Mouse (Mus musculus): Measurements from ENCODE around the gene Lgmn. TPM values are rescaled to one million over a fixed set of nuclear protein-coding genes. Genes with fewer than 3 reads are reported as not detected.

Gene Lgmn
- polyA plus RNA-seq, 1 experiment from 2014 or later = 77.1 TPM

GRCm38 (mm10) chr12:102391982-102392381 is 47.6 kb downstream of the Lgmn start:
- ATAC-seq (ENCODE audit: low FRiP score, low TSS enrichment) = 0 out of 2 replicates have a peak, but pooled peaks have one; percentile 17
- WGBS = 70% methylated on average over 4 of the region's 4 CpGs
- no peak overlapping the region for H3K4me3 ChIP-seq (ENCODE audit: low read depth, low read length)

DNA sequence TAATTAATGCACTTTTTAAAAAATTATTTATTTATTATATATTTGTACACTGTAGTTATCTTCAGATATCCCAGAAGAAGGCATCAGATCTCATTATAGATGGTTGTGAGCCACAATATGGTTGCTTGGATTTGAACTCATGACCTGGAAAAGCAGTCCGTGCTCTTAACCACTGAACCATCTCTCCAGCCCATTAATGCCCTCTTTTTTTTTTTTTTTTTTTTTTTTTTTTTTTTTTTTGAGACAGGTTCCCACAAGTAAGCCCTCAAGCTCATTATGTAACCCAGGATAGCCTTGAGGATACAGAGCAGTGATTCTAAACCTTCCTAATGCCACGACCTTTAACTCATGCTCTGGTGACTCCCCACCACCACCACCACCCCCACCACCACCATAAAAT is 48.5 kb downstream of the Lgmn start:
- Histone ChIP-seq H3K9ac (ENCODE audit: low read length) (no peak overlapping the region), H3K36me3 (ENCODE audit: control insufficient read depth, insufficient read depth, low read length) (peaks cover 2% of the 10 kb centered on the region; the same call in 1 of the 2 replicates), H3K4me1 (replicated peaks; ENCODE audit: control insufficient read depth, insufficient read depth) (no peaks in the 10 kb centered on the region), H3K4me3 (ENCODE audit: low read depth, low read length) (no peak overlapping the region), H3K27me3 (ENCODE audit: control insufficient read depth, insufficient read depth, low read length) (no peaks in the 10 kb centered on the region), H3K4me2 (replicated peaks; ENCODE audit: low read depth) (no peak overlapping the region), H3K27ac (replicated peaks) (no peak overlapping the region), H3K9me3 (ENCODE audit: control insufficient read depth, low read length) (no peaks in the 10 kb centered on the region)
- WGBS = 84% methylated on average over 2 of the region's 2 CpGs
- ATAC-seq (ENCODE audit: low FRiP score, low TSS enrichment) = no peak
- DNase-seq (ENCODE audit: low spot score) = no peak
- TF ChIP-seq CTCF (IDR thresholded peaks at IDR 0.05; ENCODE audit: low read depth) = no peak
- no peak for TF ChIP-seq EP300 (optimal IDR thresholded peaks at IDR 0.05)

More at GRCm38 (mm10) chr12:102391982-102392381, 47.6 kb downstream of the Lgmn start:
- Histone ChIP-seq H3K9me3 (ENCODE audit: control insufficient read depth, low read length) (no peaks in the 10 kb centered on the region), H3K36me3 (ENCODE audit: control insufficient read depth, insufficient read depth, low read length) (peaks cover 2% of the 10 kb centered on the region; the same call in 1 of the 2 replicates), H3K9ac (ENCODE audit: low read length) (no peak overlapping the region), H3K27me3 (ENCODE audit: control insufficient read depth, insufficient read depth, low read length) (no peaks in the 10 kb centered on the region), H3K4me1 (replicated peaks; ENCODE audit: control insufficient read depth, insufficient read depth) (no peaks in the 10 kb centered on the region), H3K4me2 (replicated peaks; ENCODE audit: low read depth) (no peak overlapping the region), H3K27ac (replicated peaks) (no peak overlapping the region)
- DNase-seq (ENCODE audit: low spot score) = peak; percentile 52
- TF ChIP-seq EP300 (optimal IDR thresholded peaks at IDR 0.05) (no peak), CTCF (IDR thresholded peaks at IDR 0.05; ENCODE audit: low read depth) (peak; percentile 78)

GRCm38 (mm10) chr12:102390042-102390441 is 49.6 kb downstream of the Lgmn start:
- TF ChIP-seq EP300 (optimal IDR thresholded peaks at IDR 0.05) (no peak), CTCF (IDR thresholded peaks at IDR 0.05; ENCODE audit: low read depth) (no peak)
- Histone ChIP-seq H3K36me3 (ENCODE audit: control insufficient read depth, insufficient read depth, low read length) (peaks cover 2% of the 10 kb centered on the region; the same call in 1 of the 2 replicates), H3K9ac (ENCODE audit: low read length) (no peak overlapping the region)

GRCm38 (mm10) chr12:102387219-102387917 is 52.2 kb downstream of the Lgmn start:
- WGBS = 59% methylated on average over 16 of the region's 16 CpGs
- Histone ChIP-seq H3K27me3 (ENCODE audit: control insufficient read depth, insufficient read depth, low read length) (no peaks in the 10 kb centered on the region), H3K27ac (replicated peaks) (no peak overlapping the region), H3K9me3 (ENCODE audit: control insufficient read depth, low read length) (no peaks in the 10 kb centered on the region), H3K36me3 (ENCODE audit: control insufficient read depth, insufficient read depth, low read length) (peaks cover 2% of the 10 kb centered on the region; the same call in 1 of the 2 replicates), H3K9ac (ENCODE audit: low read length) (no peak overlapping the region), H3K4me1 (replicated peaks; ENCODE audit: control insufficient read depth, insufficient read depth) (no peaks in the 10 kb centered on the region), H3K4me3 (ENCODE audit: low read depth, low read length) (no peak overlapping the region), H3K4me2 (replicated peaks; ENCODE audit: low read depth) (no peak overlapping the region)
- DNase-seq (ENCODE audit: low spot score) = peak; percentile 84
- ATAC-seq (ENCODE audit: low FRiP score, low TSS enrichment) = peak; percentile 63; the same call in 1 of the 2 replicates
- TF ChIP-seq CTCF (IDR thresholded peaks at IDR 0.05; ENCODE audit: low read depth) (peak; percentile 97), EP300 (optimal IDR thresholded peaks at IDR 0.05) (no peak)

More at GRCm38 (mm10) chr12:102390042-102390441, 49.6 kb downstream of the Lgmn start:
- Histone ChIP-seq H3K4me2 (replicated peaks; ENCODE audit: low read depth) (no peak overlapping the region), H3K27me3 (ENCODE audit: control insufficient read depth, insufficient read depth, low read length) (no peaks in the 10 kb centered on the region), H3K9me3 (ENCODE audit: control insufficient read depth, low read length) (no peaks in the 10 kb centered on the region), H3K4me3 (ENCODE audit: low read depth, low read length) (no peak overlapping the region), H3K4me1 (replicated peaks; ENCODE audit: control insufficient read depth, insufficient read depth) (no peaks in the 10 kb centered on the region), H3K27ac (replicated peaks) (no peak overlapping the region)
- no peak for DNase-seq (ENCODE audit: low spot score)
- ATAC-seq (ENCODE audit: low FRiP score, low TSS enrichment) = no peak
- WGBS = 43% methylated on average over 8 of the region's 8 CpGs

- Histone ChIP-seq H3K27ac (replicated peaks) (no peak overlapping the region), H3K4me3 (ENCODE audit: low read depth, low read length) (no peak overlapping the region), H3K4me1 (replicated peaks; ENCODE audit: control insufficient read depth, insufficient read depth) (no peaks in the 10 kb centered on the region), H3K36me3 (ENCODE audit: control insufficient read depth, insufficient read depth, low read length) (no peaks in the 10 kb centered on the region), H3K4me2 (replicated peaks; ENCODE audit: low read depth) (no peak overlapping the region), H3K27me3 (ENCODE audit: control insufficient read depth, insufficient read depth, low read length) (no peaks in the 10 kb centered on the region), H3K9ac (ENCODE audit: low read length) (no peak overlapping the region), H3K9me3 (ENCODE audit: control insufficient read depth, low read length) (no peaks in the 10 kb centered on the region)
- DNase-seq (ENCODE audit: low spot score) (peak; percentile 45), ATAC-seq (ENCODE audit: low FRiP score, low TSS enrichment) (peak; percentile 54; the same call in 1 of the 2 replicates)
- WGBS = 14% methylated on average over 3 of the region's 3 CpGs
- TF ChIP-seq CTCF (IDR thresholded peaks at IDR 0.05; ENCODE audit: low read depth) (peak; percentile 95), EP300 (optimal IDR thresholded peaks at IDR 0.05) (no peak)
These were observed 54.8 kb downstream of the Lgmn start for GRCm38 (mm10) chr12:102384819-102385218.

DNA sequence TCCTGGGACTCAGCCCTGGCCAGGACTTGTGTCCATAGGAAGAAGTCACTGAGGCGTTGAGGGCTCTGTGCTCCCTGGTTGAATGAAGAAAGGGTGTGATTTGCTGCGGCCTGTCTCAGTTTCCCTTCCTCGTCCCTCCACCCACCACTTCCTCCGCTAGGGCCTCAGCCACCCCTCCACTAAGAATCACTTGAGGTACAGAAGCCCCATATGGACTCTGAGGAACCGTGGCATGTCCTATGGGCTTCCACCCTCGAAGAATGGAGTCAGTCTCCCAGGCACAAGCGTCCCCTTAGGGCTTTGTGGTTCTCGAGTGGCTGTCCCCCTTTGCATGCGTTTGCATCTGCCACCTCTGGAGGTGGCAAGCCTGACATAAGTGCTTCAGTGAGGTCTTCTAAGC is 56.3 kb downstream of the Lgmn start:
- Histone ChIP-seq H3K27ac (replicated peaks) (no peak overlapping the region), H3K4me1 (replicated peaks; ENCODE audit: control insufficient read depth, insufficient read depth) (no peaks in the 10 kb centered on the region), H3K9me3 (ENCODE audit: control insufficient read depth, low read length) (no peaks in the 10 kb centered on the region), H3K27me3 (ENCODE audit: control insufficient read depth, insufficient read depth, low read length) (no peaks in the 10 kb centered on the region), H3K9ac (ENCODE audit: low read length) (no peak overlapping the region), H3K36me3 (ENCODE audit: control insufficient read depth, insufficient read depth, low read length) (no peaks in the 10 kb centered on the region), H3K4me2 (replicated peaks; ENCODE audit: low read depth) (no peak overlapping the region), H3K4me3 (ENCODE audit: low read depth, low read length) (no peak overlapping the region)
- ATAC-seq (ENCODE audit: low FRiP score, low TSS enrichment) (no peak), DNase-seq (ENCODE audit: low spot score) (no peak)
- WGBS = 82% methylated on average over 9 of the region's 9 CpGs
- TF ChIP-seq CTCF (IDR thresholded peaks at IDR 0.05; ENCODE audit: low read depth) (no peak), EP300 (optimal IDR thresholded peaks at IDR 0.05) (no peak)

Measured in stomach, postnatal 0 days (tissue).